Mouse (Mus musculus) stomach, embryonic 14.5 days (tissue): ENCODE results near the gene Edil3. TPM values are rescaled to one million over a fixed set of nuclear protein-coding genes. Genes with fewer than 3 reads are reported as not detected.
"Not testable (repeated sequence)": the region's sequence is repeated elsewhere in the genome, so short reads cannot be mapped to it uniquely, and the experiment has no call there.

ENCODE experiments used
- ATAC-seq: fragments of 200-750 bp; cut with Nextera tagmentation; 2 replicates; pipeline ENCODE4 v1.8.0; 2017; ENCODE audit warnings: low read depth, moderate TSS enrichment; ENCODE audit not compliant: insufficient number of reproducible peaks, insufficient read depth, low FRiP score
- H3K27ac ChIP-seq: fragments of 300-500 bp; sonication (generic); 2 replicates; pipeline ENCODE4 v1.5.1; 2014; ENCODE audit warnings: mild to moderate bottlenecking, low read length, moderate library complexity, mixed read lengths
- H3K27me3 ChIP-seq: fragments of 300-500 bp; sonication (generic); 2 replicates; pipeline ENCODE4 v1.6.1; 2014; ENCODE audit warnings: low read length, control low read depth, mixed read lengths; ENCODE audit not compliant: control insufficient read depth, insufficient read depth
- H3K36me3 ChIP-seq: fragments of 300-500 bp; sonication (generic); 2 replicates; pipeline ENCODE4 v1.6.1; 2014; ENCODE audit warnings: mild to moderate bottlenecking, control low read depth, low read length, moderate library complexity, mixed read lengths; ENCODE audit not compliant: control insufficient read depth, insufficient read depth
- H3K4me1 ChIP-seq: fragments of 300-500 bp; sonication (generic); 2 replicates; pipeline ENCODE4 v1.6.1; 2014; ENCODE audit warnings: low read length, control low read depth, mixed read lengths; ENCODE audit not compliant: control insufficient read depth, insufficient read depth
- H3K4me2 ChIP-seq: fragments of 300-500 bp; sonication (generic); replicated peaks from 2 replicates; pipeline ENCODE4 v1.6.1; 2014; ENCODE audit warnings: low read depth, low read length, control low read depth
- H3K4me3 ChIP-seq: fragments of 300-500 bp; sonication (generic); 2 replicates; pipeline ENCODE4 v1.5.1; 2014; ENCODE audit warnings: low read depth, low read length, control low read depth
- H3K9ac ChIP-seq: fragments of 300-500 bp; sonication (generic); replicated peaks from 2 replicates; pipeline ENCODE4 v1.6.1; 2014; ENCODE audit warnings: low read depth, mild to moderate bottlenecking, control low read depth, low read length, moderate library complexity, mixed read lengths
- H3K9me3 ChIP-seq: fragments of 300-500 bp; sonication (generic); 2 replicates; pipeline ENCODE4 v1.6.1; 2016; ENCODE audit warnings: low read depth, low read length, control low read depth; ENCODE audit not compliant: control insufficient read depth
- WGBS: fragments of 180-500 bp; shearing (Covaris S2); extraction: QIAGEN DNeasy Blood & Tissue Kit; methylation state at CpG from one replicate; pipeline ENCODE4 v1.1.7; 2014; 5-methylcytosine and 5-hydroxymethylcytosine counted together
- polyA plus RNA-seq: library from polyadenylated mRNA; unstranded; fragments of >200 nt; fragmentation: Nextera tagmentation; extraction: Ambion mirVana; gene quantifications from 2 replicates; pipeline ENCODE4 v1.2.1, GENCODE M21; 2014

The Edil3 gene
- polyA plus RNA-seq, 1 experiment from 2014 or later, result 18.2 TPM

- Histone ChIP-seq H3K27ac (no peak overlapping the region), H3K4me3 (no peak overlapping the region), H3K4me1 (0 out of 2 replicates have a peak, but pooled peaks cover 2% of the 10 kb centered on the region), H3K9me3 (no peaks in the 10 kb centered on the region), H3K9ac (no peak overlapping the region), H3K27me3 (no peaks in the 10 kb centered on the region), H3K36me3 (no peaks in the 10 kb centered on the region), H3K4me2 (no peak overlapping the region)
- 26% methylated on average over 3 of the region's 3 CpGs for WGBS
- peak; percentile 71; the same call in 1 of the 2 replicates for ATAC-seq
Observed at GRCm38 (mm10) chr13:89029817-89030539, 208.7 kb downstream of the Edil3 start.

- Histone ChIP-seq H3K27ac (no peak overlapping the region), H3K27me3 (no peaks in the 10 kb centered on the region), H3K9me3 (no peaks in the 10 kb centered on the region), H3K4me1 (no peaks in the 10 kb centered on the region), H3K9ac (no peak overlapping the region), H3K4me3 (no peak overlapping the region), H3K4me2 (no peak overlapping the region), H3K36me3 (no peaks in the 10 kb centered on the region)
- ATAC-seq, result no peak
- 64% methylated on average over 2 of the region's 2 CpGs for WGBS
Observed at GRCm38 (mm10) chr13:89035711-89036110, 214.4 kb downstream of the Edil3 start.

GRCm38 (mm10) chr13:89041495-89041894 lies 220.2 kb downstream of the Edil3 start:
- Histone ChIP-seq H3K4me2 (no peak overlapping the region), H3K9me3 (no peaks in the 10 kb centered on the region), H3K36me3 (no peaks in the 10 kb centered on the region), H3K4me3 (no peak overlapping the region), H3K27ac (no peak overlapping the region), H3K9ac (no peak overlapping the region), H3K4me1 (no peaks in the 10 kb centered on the region), H3K27me3 (no peaks in the 10 kb centered on the region)
- WGBS, result 92% methylated on average over 1 of the region's 1 CpGs
- no peak for ATAC-seq

GRCm38 (mm10) chr13:89070132-89070531 lies 248.9 kb downstream of the Edil3 start:
- not testable (repeated sequence) for H3K4me1 ChIP-seq, H3K4me3 ChIP-seq, H3K36me3 ChIP-seq, H3K27ac ChIP-seq, H3K9ac ChIP-seq, H3K27me3 ChIP-seq, H3K9me3 ChIP-seq, H3K4me2 ChIP-seq, ATAC-seq

GRCm38 (mm10) chr13:89076212-89076611 lies 254.9 kb downstream of the Edil3 start:
- Histone ChIP-seq H3K36me3 (no peaks in the 10 kb centered on the region), H3K4me3 (no peak overlapping the region), H3K9me3 (no peaks in the 10 kb centered on the region), H3K27me3 (no peaks in the 10 kb centered on the region), H3K27ac (no peak overlapping the region), H3K9ac (no peak overlapping the region), H3K4me1 (no peaks in the 10 kb centered on the region), H3K4me2 (no peak overlapping the region)
- no peak for ATAC-seq
- 93% methylated on average over 1 of the region's 1 CpGs for WGBS

- no peak overlapping the region for H3K4me3 ChIP-seq
- H3K9ac ChIP-seq, result no peak overlapping the region
- H3K4me1 ChIP-seq, result no peaks in the 10 kb centered on the region
- no peak overlapping the region for H3K4me2 ChIP-seq
- no peak for ATAC-seq
- no peaks in the 10 kb centered on the region for H3K36me3 ChIP-seq
- 50% methylated on average over 1 of the region's 1 CpGs for WGBS
- no peaks in the 10 kb centered on the region for H3K9me3 ChIP-seq
- no peak overlapping the region for H3K27ac ChIP-seq
- H3K27me3 ChIP-seq, result no peaks in the 10 kb centered on the region
Observed at GRCm38 (mm10) chr13:89105889-89106288, 284.6 kb downstream of the Edil3 start.

- WGBS, result 43% methylated on average over 2 of the region's 2 CpGs
- no peak for ATAC-seq
- H3K36me3 ChIP-seq, result no peaks in the 10 kb centered on the region
Observed at GRCm38 (mm10) chr13:89117551-89117950, 296.3 kb downstream of the Edil3 start.

GRCm38 (mm10) chr13:89119809-89120208 lies 298.5 kb downstream of the Edil3 start:
- Histone ChIP-seq H3K36me3 (no peaks in the 10 kb centered on the region), H3K4me2 (no peak overlapping the region), H3K4me3 (no peak overlapping the region), H3K4me1 (no peaks in the 10 kb centered on the region), H3K27ac (no peak overlapping the region), H3K27me3 (no peaks in the 10 kb centered on the region), H3K9ac (no peak overlapping the region), H3K9me3 (no peaks in the 10 kb centered on the region)
- ATAC-seq, result 0 out of 2 replicates have a peak, but pooled peaks have one; percentile 33
- 71% methylated on average over 8 of the region's 8 CpGs for WGBS

More at GRCm38 (mm10) chr13:89117551-89117950, 296.3 kb downstream of the Edil3 start:
- no peak overlapping the region for H3K9ac ChIP-seq
- H3K4me1 ChIP-seq, result no peaks in the 10 kb centered on the region
- no peak overlapping the region for H3K4me2 ChIP-seq
- H3K27me3 ChIP-seq, result no peaks in the 10 kb centered on the region
- H3K4me3 ChIP-seq, result no peak overlapping the region
- H3K9me3 ChIP-seq, result no peaks in the 10 kb centered on the region
- no peak overlapping the region for H3K27ac ChIP-seq
